Mouse (Mus musculus) monocyte, adult 59 days (primary cell): Measurements from ENCODE around the gene Tmprss9. TPM values are rescaled to one million over a fixed set of nuclear protein-coding genes. Genes with fewer than 3 reads are reported as not detected.

ENCODE experiments used
- total RNA-seq, 2 experiments: library from RNA; stranded (reverse); gene quantifications; one replicate each; pipeline ENCODE4 v1.2.4; 2023

Gene Tmprss9
- total RNA-seq = not detected

GRCm38 (mm10) chr10:80871581-80871980 is at the start of gene Tmprss9:
Gene Tmprss9 (plus strand): TSS chr10:80871848.

GRCm38 (mm10) chr10:80826151-80827062 is 45.2 kb upstream of the Tmprss9 start, which contains the start of gene Oaz1:
Gene Oaz1 (plus strand): TSS chr10:80826656.

GRCm38 (mm10) chr10:80843931-80844547 is 27.6 kb upstream of the Tmprss9 start, which contains the start of gene Lingo3:
Gene Lingo3 (minus strand): TSS chr10:80844039.

GRCm38 (mm10) chr10:80854913-80855748 is 16.5 kb upstream of the Tmprss9 start, which contains the start of the genes Lsm7 and Sppl2b:
Gene Lsm7 (minus strand): TSS chr10:80855209.
Gene Sppl2b (plus strand): TSS chr10:80855275.

GRCm38 (mm10) chr10:80900318-80901247 is 28.9 kb downstream of the Tmprss9 start, which contains the start of gene Timm13:
Gene Timm13 (minus strand): TSS chr10:80900969.

GRCm38 (mm10) chr10:80917779-80918434 is 46.3 kb downstream of the Tmprss9 start, which contains the start of gene Lmnb2:
Gene Lmnb2 (minus strand): TSS chr10:80918245.

GRCm38 (mm10) chr10:80929299-80930226 is 57.9 kb downstream of the Tmprss9 start, which contains the start of gene Gadd45b:
Gene Gadd45b (plus strand): TSS chr10:80930073.

Other genes with a start within 250 kb of the Tmprss9 start
- 100 to 1,000 TPM; 111 TPM for gene Csnk1g2, start 249.0 kb upstream of the Tmprss9 start, total RNA-seq
- gene Btbd2, start 214.8 kb upstream of the Tmprss9 start, total RNA-seq = 10 to 100 TPM; 27.1 to 29.9 TPM
- 100 to 1,000 TPM; 277 to 297 TPM for gene Mknk2, start 193.7 kb upstream of the Tmprss9 start, total RNA-seq
- gene Mob3a, start 169.9 kb upstream of the Tmprss9 start, total RNA-seq = 100 to 1,000 TPM; 115 to 125 TPM
- 10 to 100 TPM; 11.6 to 13.5 TPM for gene Izumo4, start 169.7 kb upstream of the Tmprss9 start, total RNA-seq
- gene Ap3d1, start 129.6 kb upstream of the Tmprss9 start, total RNA-seq = 100 to 1,000 TPM; 153 to 155 TPM
- 10 to 100 TPM; 37.6 to 42.3 TPM for gene Dot1l, start 116.6 kb upstream of the Tmprss9 start, total RNA-seq
- gene Sf3a2, start 73.7 kb upstream of the Tmprss9 start, total RNA-seq = 10 to 100 TPM; 54.7 to 55.9 TPM
- gene Plekhj1, start 73.2 kb upstream of the Tmprss9 start, total RNA-seq = 100 to 1,000 TPM; 100 to 104 TPM
- under 1 TPM; 0.30 to 0.58 TPM for gene Amh, start 66.6 kb upstream of the Tmprss9 start, total RNA-seq
- not detected for gene Jsrp1, start 58.4 kb upstream of the Tmprss9 start, total RNA-seq
- gene Oaz1, start 45.2 kb upstream of the Tmprss9 start, total RNA-seq = 100 to 1,000 TPM; 490 to 501 TPM
- not detected for gene Lingo3, start 27.8 kb upstream of the Tmprss9 start, total RNA-seq
- gene Lsm7, start 16.6 kb upstream of the Tmprss9 start, total RNA-seq = 10 to 100 TPM; 15.9 to 29.9 TPM
- gene Sppl2b, start 16.6 kb upstream of the Tmprss9 start, total RNA-seq = 10 to 100 TPM; 27.1 to 36.9 TPM
- gene Timm13, start 29.1 kb downstream of the Tmprss9 start, total RNA-seq = 10 to 100 TPM; 49.5 to 51.3 TPM
- gene Lmnb2, start 46.4 kb downstream of the Tmprss9 start, total RNA-seq = 1 to 10 TPM; 4.1 to 4.5 TPM
- gene Gadd45b, start 58.2 kb downstream of the Tmprss9 start, total RNA-seq = 10 to 100 TPM; 39.5 to 46.2 TPM
- gene Gng7, start 143.1 kb downstream of the Tmprss9 start, total RNA-seq = under 1 TPM; 0.37 to 0.64 TPM
- not detected for gene Diras1, start 153.8 kb downstream of the Tmprss9 start, total RNA-seq
- 10 to 100 TPM; 11.8 to 12.8 TPM for gene Slc39a3, start 165.6 kb downstream of the Tmprss9 start, total RNA-seq
- gene Sgta, start 188.3 kb downstream of the Tmprss9 start, total RNA-seq = 10 to 100 TPM; 54.7 to 57.0 TPM
- 1 to 10 TPM; 4.8 to 9.0 TPM for gene Thop1, start 198.2 kb downstream of the Tmprss9 start, total RNA-seq
- not detected for gene Creb3l3, start 227.0 kb downstream of the Tmprss9 start, total RNA-seq
- 100 to 1,000 TPM; 100 to 101 TPM for gene Map2k2, start 234.1 kb downstream of the Tmprss9 start, total RNA-seq